Mouse (Mus musculus): Measurements from ENCODE around the gene Gm10639. TPM values are rescaled to one million over a fixed set of nuclear protein-coding genes. Genes with fewer than 3 reads are reported as not detected.
"Not testable (repeated sequence)": the region's sequence is repeated elsewhere in the genome, so short reads cannot be mapped to it uniquely, and the experiment has no call there.

Gene Gm10639
- total RNA-seq, 2 experiments from 2014 or later = not detected

- TF ChIP-seq CTCF (IDR thresholded peaks at IDR 0.05) = no peak
- DNase-seq (ENCODE audit: extremely low spot score in 1 of 2, low spot score in 2 of 2) = no peak
- Histone ChIP-seq H3K4me3 (no peak within 1 kb of the TSS), H3K27ac (no peak within 1 kb of the TSS)
- intact Hi-C loops (cut with DNase I) = no loop called here
Measured at GRCm38 (mm10) chr9:78314696-78315095, 25.0 kb downstream of the Gm10639 start, which contains the start of gene Omt2a. Omt2a (minus strand) TSS chr9:78314796.

GRCm38 (mm10) chr9:78319499-78319898 lies 29.8 kb downstream of the Gm10639 start:
- intact Hi-C loops (cut with DNase I) = no loop called here
- no peak for DNase-seq (ENCODE audit: extremely low spot score in 1 of 2, low spot score in 2 of 2)
- TF ChIP-seq CTCF (IDR thresholded peaks at IDR 0.05) = peak; percentile 54
- H3K4me3 ChIP-seq = no peak overlapping the region
- no peak overlapping the region for H3K27ac ChIP-seq

GRCm38 (mm10) chr9:78327289-78327688 lies 37.6 kb downstream of the Gm10639 start, which contains the start of gene Omt2b:
Omt2b (plus strand) TSS chr9:78327589.
- H3K27ac ChIP-seq; intact Hi-C loops (cut with DNase I); H3K4me3 ChIP-seq; DNase-seq (ENCODE audit: extremely low spot score in 1 of 2, low spot score in 2 of 2): not testable (repeated sequence)

- DNase-seq (ENCODE audit: extremely low spot score in 1 of 2, low spot score in 2 of 2); intact Hi-C loops (cut with DNase I); H3K27ac ChIP-seq; H3K4me3 ChIP-seq: not testable (repeated sequence)
Measured at GRCm38 (mm10) chr9:78337050-78337449, 47.3 kb downstream of the Gm10639 start.

- intact Hi-C loops (cut with DNase I) = loop anchor here (10.0 kb wide), 1 partner anchor 46 kb away; no protein-coding TSS in a partner anchor
- H3K27ac ChIP-seq, H3K4me3 ChIP-seq: not testable (repeated sequence)
- TF ChIP-seq CTCF (IDR thresholded peaks at IDR 0.05) = peak; percentile 79
- DNase-seq (ENCODE audit: extremely low spot score in 1 of 2, low spot score in 2 of 2) = peak; percentile 15 to 36
Measured at GRCm38 (mm10) chr9:78340324-78340723, 50.6 kb downstream of the Gm10639 start.

GRCm38 (mm10) chr9:78342494-78342893 lies 52.8 kb downstream of the Gm10639 start:
- intact Hi-C loops (cut with DNase I) = loop anchor here (10.0 kb wide), 1 partner anchor 48 kb away; no protein-coding TSS in a partner anchor
- not testable (repeated sequence) for H3K4me3 ChIP-seq

GRCm38 (mm10) chr9:78343055-78343454 lies 53.3 kb downstream of the Gm10639 start:
- not testable (repeated sequence) for H3K27ac ChIP-seq; DNase-seq (ENCODE audit: extremely low spot score in 1 of 2, low spot score in 2 of 2); H3K4me3 ChIP-seq
- intact Hi-C loops (cut with DNase I) = loop anchor here (10.0 kb wide), 1 partner anchor 48 kb away; no protein-coding TSS in a partner anchor

More at GRCm38 (mm10) chr9:78342494-78342893, 52.8 kb downstream of the Gm10639 start:
- not testable (repeated sequence) for H3K27ac ChIP-seq; DNase-seq (ENCODE audit: extremely low spot score in 1 of 2, low spot score in 2 of 2)

- H3K27ac ChIP-seq; DNase-seq (ENCODE audit: extremely low spot score in 1 of 2, low spot score in 2 of 2); H3K4me3 ChIP-seq: not testable (repeated sequence)
- intact Hi-C loops (cut with DNase I) = loop anchor here (10.0 kb wide), 1 partner anchor 50 kb away; no protein-coding TSS in a partner anchor
Measured at GRCm38 (mm10) chr9:78345235-78345634, 55.5 kb downstream of the Gm10639 start.

- H3K27ac ChIP-seq = no peak overlapping the region
- intact Hi-C loops (cut with DNase I) = loop anchor here (10.0 kb wide), 1 partner anchor 52 kb away; no protein-coding TSS in a partner anchor
- H3K4me3 ChIP-seq = no peak overlapping the region
- no peak for TF ChIP-seq CTCF (IDR thresholded peaks at IDR 0.05)
- no peak for DNase-seq (ENCODE audit: extremely low spot score in 1 of 2, low spot score in 2 of 2)
Measured at GRCm38 (mm10) chr9:78347004-78347403, 57.3 kb downstream of the Gm10639 start.

GRCm38 (mm10) chr9:78348206-78349004 lies 58.7 kb downstream of the Gm10639 start:
- not testable (repeated sequence) for DNase-seq (ENCODE audit: extremely low spot score in 1 of 2, low spot score in 2 of 2); H3K4me3 ChIP-seq; H3K27ac ChIP-seq
- intact Hi-C loops (cut with DNase I) = loop anchor here (10.0 kb wide), 1 partner anchor 54 kb away; no protein-coding TSS in a partner anchor

- DNase-seq (ENCODE audit: extremely low spot score in 1 of 2, low spot score in 2 of 2); H3K27ac ChIP-seq; H3K4me3 ChIP-seq: not testable (repeated sequence)
- intact Hi-C loops (cut with DNase I) = loop anchor here (10.0 kb wide), 1 partner anchor 54 kb away; no protein-coding TSS in a partner anchor
Measured at GRCm38 (mm10) chr9:78349141-78349540, 59.4 kb downstream of the Gm10639 start.

- DNase-seq (ENCODE audit: extremely low spot score in 1 of 2, low spot score in 2 of 2); intact Hi-C loops (cut with DNase I); H3K4me3 ChIP-seq; H3K27ac ChIP-seq: not testable (repeated sequence)
Measured at GRCm38 (mm10) chr9:78350007-78350406, 60.3 kb downstream of the Gm10639 start.
